Mouse (Mus musculus) small intestine, adult 2 months (tissue): ENCODE measurements around the gene C530008M17Rik.

ENCODE experiments used
- CTCF ChIP-seq: fragments of 200-500 bp; IDR thresholded peaks from 2 replicates; pipeline ENCODE4 v1.5.1; 2012; ENCODE audit warnings: low read depth, mild to moderate bottlenecking, control low read depth, inconsistent platforms, low read length, moderate library complexity, mixed read lengths; ENCODE audit not compliant: insufficient replicate concordance, insufficient read length; ENCODE audit errors: extremely low read depth
- POLR2A ChIP-seq: fragments of 200-500 bp; IDR thresholded peaks from 2 replicates; pipeline ENCODE4 v1.6.1; 2012; ENCODE audit warnings: low read depth, mild to moderate bottlenecking, control low read depth, inconsistent platforms, low read length, moderate library complexity

DNA sequence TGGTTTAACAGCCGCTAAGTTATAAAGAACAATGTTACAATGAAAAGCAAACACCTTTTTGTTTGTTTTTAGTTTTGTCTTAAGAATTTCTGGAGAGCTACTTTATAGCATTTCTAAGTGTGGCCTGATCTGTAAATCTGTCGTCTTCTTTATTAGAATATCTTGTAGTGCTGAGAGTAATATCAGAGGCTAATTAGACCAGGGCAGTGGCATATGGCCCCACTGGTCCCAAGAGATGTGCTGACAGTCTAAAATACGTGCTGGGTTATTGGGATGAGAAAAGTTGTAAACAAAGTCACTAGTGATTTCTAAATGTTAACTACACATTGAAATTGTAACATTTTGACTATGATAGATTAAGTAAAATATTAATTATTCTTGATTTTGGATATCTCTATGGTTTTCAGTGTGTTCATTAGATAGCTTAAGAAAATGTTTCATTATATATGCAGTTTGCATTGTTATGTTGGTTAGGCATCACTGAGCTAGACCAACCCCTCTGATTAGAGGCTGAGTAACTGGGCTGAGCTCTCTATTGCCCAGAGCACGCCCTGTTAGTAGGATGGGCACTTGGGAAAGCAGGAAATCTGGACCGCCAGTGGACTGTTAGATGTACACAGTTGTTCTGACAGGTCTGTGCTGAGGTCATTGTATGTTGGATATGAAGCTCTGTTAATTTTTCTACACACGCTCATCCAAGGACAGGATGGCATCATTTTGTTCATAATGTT, 9.9 kb downstream of the C530008M17Rik start:
- TF ChIP-seq POLR2A: no peak
- no peak for TF ChIP-seq CTCF
